Comparison of ENCODE assay signal across 14 mouse cellular contexts in genomic region chr5:100047143-100047640, GRCm38 (mm10). TPM values are rescaled to one million over a fixed set of nuclear protein-coding genes. Genes with fewer than 3 reads are reported as not detected.
DNase-seq lines count a peak whose midpoint lies in the region; ATAC-seq and TF ChIP-seq lines count a peak whose summit lies in the region.
"Had no signal": no experiment of that assay in that cellular context is flagged by ENCODE, and none has a peak within 500 bp of the region (broad histone marks: within the 10 kb centered on the region; RNA-seq: fewer than 3 reads in every experiment).

No protein-coding gene starts in this region.

- peak overlapping the region; percentile 45; the same call in 1 of the 2 replicates for H3K9ac ChIP-seq in forebrain, embryonic 13.5 days
- H3K9ac ChIP-seq in forebrain, embryonic 14.5 days (ENCODE audit: low read length): no peak overlapping the region
- H3K9ac ChIP-seq in intestine, postnatal 0 days (ENCODE audit: low read depth, low read length): no peak overlapping the region
- no peak overlapping the region for H3K9ac ChIP-seq in intestine, embryonic 15.5 days
- H3K9ac ChIP-seq: heart, embryonic 12.5 days had no signal

- ATAC-seq in forebrain, embryonic 13.5 days: no peak
- no peak for ATAC-seq in forebrain, embryonic 14.5 days
- no peak for ATAC-seq in intestine, postnatal 0 days
- no peak for ATAC-seq in intestine, embryonic 15.5 days

- H3K9me3 ChIP-seq in forebrain, embryonic 13.5 days (replicated peaks): no peaks in the 10 kb centered on the region
- no peaks in the 10 kb centered on the region for H3K9me3 ChIP-seq in forebrain, embryonic 14.5 days (replicated peaks; ENCODE audit: control insufficient read depth, low read length)
- H3K9me3 ChIP-seq in intestine, postnatal 0 days (ENCODE audit: control insufficient read depth): no peaks in the 10 kb centered on the region
- no peaks in the 10 kb centered on the region for H3K9me3 ChIP-seq in intestine, embryonic 15.5 days
- no peaks in the 10 kb centered on the region for H3K9me3 ChIP-seq in E14TG2a.4 (ENCODE audit: low read length)
- H3K9me3 ChIP-seq: G1E; heart, embryonic 12.5 days; megakaryocyte, embryonic 14.5 days had no signal

- peak overlapping the region; percentile 57 for H3K27ac ChIP-seq in forebrain, embryonic 13.5 days
- H3K27ac ChIP-seq in forebrain, embryonic 14.5 days (ENCODE audit: low read depth, low read length): no peak overlapping the region
- peak overlapping the region; percentile 46; the same call in 1 of the 2 replicates for H3K27ac ChIP-seq in intestine, postnatal 0 days (ENCODE audit: low read depth, low read length)
- H3K27ac ChIP-seq in intestine, embryonic 15.5 days: no peak overlapping the region

- H3K27me3 ChIP-seq in forebrain, embryonic 13.5 days: no peaks in the 10 kb centered on the region
- no peaks in the 10 kb centered on the region for H3K27me3 ChIP-seq in forebrain, embryonic 14.5 days (replicated peaks; ENCODE audit: control insufficient read depth, insufficient read depth, low read length)
- no peaks in the 10 kb centered on the region for H3K27me3 ChIP-seq in intestine, postnatal 0 days (replicated peaks; ENCODE audit: control insufficient read depth, insufficient read depth, low read length)
- no peaks in the 10 kb centered on the region for H3K27me3 ChIP-seq in intestine, embryonic 15.5 days (replicated peaks)
- no peaks in the 10 kb centered on the region for H3K27me3 ChIP-seq in E14TG2a.4 (ENCODE audit: insufficient read depth, low read length)
- H3K27me3 ChIP-seq: heart, embryonic 12.5 days; megakaryocyte, embryonic 14.5 days had no signal

- H3K4me3 ChIP-seq in forebrain, embryonic 13.5 days: no peak overlapping the region
- H3K4me3 ChIP-seq in forebrain, embryonic 14.5 days (ENCODE audit: low read depth, low read length): no peak overlapping the region
- H3K4me3 ChIP-seq in intestine, postnatal 0 days (ENCODE audit: low read depth, low read length): no peak overlapping the region
- H3K4me3 ChIP-seq in intestine, embryonic 15.5 days (replicated peaks): no peak overlapping the region
- H3K4me3 ChIP-seq in E14TG2a.4 (replicated peaks; ENCODE audit: low read length): peak overlapping the region; percentile 65
- H3K4me3 ChIP-seq: heart, embryonic 12.5 days; megakaryocyte, embryonic 14.5 days had no signal

- H3K4me1 ChIP-seq in forebrain, embryonic 13.5 days: peaks cover 57% of the 10 kb centered on the region
- peaks cover 33% of the 10 kb centered on the region for H3K4me1 ChIP-seq in forebrain, embryonic 14.5 days (ENCODE audit: control insufficient read depth, insufficient read depth, low read length)
- peaks cover 11% of the 10 kb centered on the region; the same call in 1 of the 2 replicates for H3K4me1 ChIP-seq in intestine, postnatal 0 days (replicated peaks; ENCODE audit: control insufficient read depth, insufficient read depth, low read length)
- peaks cover 19% of the 10 kb centered on the region for H3K4me1 ChIP-seq in intestine, embryonic 15.5 days (replicated peaks)
- peaks cover 84% of the 10 kb centered on the region for H3K4me1 ChIP-seq in E14TG2a.4 (replicated peaks; ENCODE audit: low read depth, low read length)

- no peak for DNase-seq in forebrain, embryonic 14.5 days (ENCODE audit: low spot score)
- DNase-seq in R1 (ENCODE audit: low read depth, low spot score): peak; percentile 73
- DNase-seq in frontal cortex, postnatal 25 days (ENCODE audit: low spot score in 2 of 2): no peak
- DNase-seq: B cell, adult 2 months; kidney, adult 18-20 months; layer of hippocampus, adult 9-11 months; thymus, adult 18-20 months had no signal

- peak overlapping the region; percentile 12; the same call in 1 of the 2 replicates for H3K4me2 ChIP-seq in forebrain, embryonic 13.5 days
- H3K4me2 ChIP-seq in forebrain, embryonic 14.5 days (ENCODE audit: low read length): no peak overlapping the region
- no peak overlapping the region for H3K4me2 ChIP-seq in intestine, postnatal 0 days (replicated peaks; ENCODE audit: low read depth)
- no peak overlapping the region for H3K4me2 ChIP-seq in intestine, embryonic 15.5 days (replicated peaks)
- H3K4me2 ChIP-seq: heart, embryonic 12.5 days had no signal

- 51% methylated on average over 8 of the region's 8 CpGs for WGBS in forebrain, embryonic 13.5 days
- 46% methylated on average over 8 of the region's 8 CpGs for WGBS in forebrain, embryonic 14.5 days
- WGBS in intestine, postnatal 0 days: 48% methylated on average over 8 of the region's 8 CpGs
- WGBS in intestine, embryonic 15.5 days: 59% methylated on average over 8 of the region's 8 CpGs

- H3K36me3 ChIP-seq in forebrain, embryonic 13.5 days (ENCODE audit: poor library complexity, severe bottlenecking): peaks cover 13% of the 10 kb centered on the region
- no peaks in the 10 kb centered on the region; the same call in 1 of the 2 replicates for H3K36me3 ChIP-seq in forebrain, embryonic 14.5 days (ENCODE audit: control insufficient read depth, insufficient read depth, low read length)
- H3K36me3 ChIP-seq in intestine, postnatal 0 days (ENCODE audit: control insufficient read depth, insufficient read depth): no peaks in the 10 kb centered on the region; the same call in 1 of the 2 replicates
- 0 out of 2 replicates have a peak, but pooled peaks cover 3% of the 10 kb centered on the region for H3K36me3 ChIP-seq in intestine, embryonic 15.5 days
- H3K36me3 ChIP-seq in E14TG2a.4 (ENCODE audit: insufficient read depth, low read length): peaks cover 48% of the 10 kb centered on the region

- TF ChIP-seq CTCF in intestine, postnatal 0 days (IDR thresholded peaks at IDR 0.05; ENCODE audit: low read depth): no peak
- TF ChIP-seq CTCF in E14TG2a.4 (conservative IDR thresholded peaks at IDR 0.05; ENCODE audit: low read length): no peak

RNA-seq across cellular contexts. Expression of gene Enoph1, which starts 7.4 kb away (rescaled TPM):
- polyA plus RNA-seq in forebrain, embryonic 13.5 days (2015; fragmentation: Nextera tagmentation; extraction: Ambion mirVana): 47.8 and 49.2 TPM in 2 replicates
- 53.2 and 60.2 TPM in 2 replicates for polyA plus RNA-seq in forebrain, embryonic 14.5 days (2014; fragmentation: Nextera tagmentation; extraction: Ambion mirVana)
- polyA plus RNA-seq in intestine, postnatal 0 days (2015; fragmentation: Nextera tagmentation; extraction: Ambion mirVana): 26.6 TPM in 2 replicates
- polyA plus RNA-seq in intestine, embryonic 15.5 days (2015; fragmentation: Nextera tagmentation; extraction: Ambion mirVana): 49.2 and 49.8 TPM in 2 replicates

RNA-seq across cellular contexts. Expression of gene Hnrnpdl, which starts 7.7 kb away (rescaled TPM):
- polyA plus RNA-seq in forebrain, embryonic 13.5 days (2015; fragmentation: Nextera tagmentation; extraction: Ambion mirVana): 260 and 282 TPM in 2 replicates
- 244 and 250 TPM in 2 replicates for polyA plus RNA-seq in forebrain, embryonic 14.5 days (2014; fragmentation: Nextera tagmentation; extraction: Ambion mirVana)
- polyA plus RNA-seq in intestine, postnatal 0 days (2015; fragmentation: Nextera tagmentation; extraction: Ambion mirVana): 61.6 and 63.2 TPM in 2 replicates
- polyA plus RNA-seq in intestine, embryonic 15.5 days (2015; fragmentation: Nextera tagmentation; extraction: Ambion mirVana): 128 and 132 TPM in 2 replicates

Comparison
In these comparisons a context has a peak if more than half of its experiments do, and no peak if none do; other contexts are left out.
1. H3K27ac ChIP-seq: peak in forebrain, embryonic 13.5 days (single experiment) and intestine, postnatal 0 days (single experiment); none in forebrain, embryonic 14.5 days (single experiment) and intestine, embryonic 15.5 days (single experiment).